Mouse (Mus musculus): ENCODE results near the gene Muc2.

Gene Muc2

DNA sequence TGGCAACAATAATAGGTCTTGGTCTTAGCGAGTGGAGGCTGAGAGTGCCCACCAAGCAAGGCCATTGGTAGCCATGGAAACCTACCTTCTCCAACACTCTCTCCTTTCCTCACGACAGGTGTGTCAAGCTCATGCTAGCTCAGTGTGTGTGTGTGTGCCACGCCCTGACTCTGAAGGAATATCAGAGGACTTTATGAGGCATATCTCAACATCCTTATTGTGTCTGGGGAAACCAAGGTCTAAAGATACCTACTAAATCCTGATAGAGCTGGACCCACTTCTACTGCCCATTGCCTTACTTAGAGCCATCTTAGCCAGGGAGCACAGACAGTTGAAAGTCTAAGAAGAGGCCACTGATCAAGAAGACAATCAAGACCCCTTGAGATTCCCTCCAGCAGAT lies 80.4 kb downstream of the Muc2 start:
- no peak for DNase-seq (ENCODE audit: low spot score)

DNA sequence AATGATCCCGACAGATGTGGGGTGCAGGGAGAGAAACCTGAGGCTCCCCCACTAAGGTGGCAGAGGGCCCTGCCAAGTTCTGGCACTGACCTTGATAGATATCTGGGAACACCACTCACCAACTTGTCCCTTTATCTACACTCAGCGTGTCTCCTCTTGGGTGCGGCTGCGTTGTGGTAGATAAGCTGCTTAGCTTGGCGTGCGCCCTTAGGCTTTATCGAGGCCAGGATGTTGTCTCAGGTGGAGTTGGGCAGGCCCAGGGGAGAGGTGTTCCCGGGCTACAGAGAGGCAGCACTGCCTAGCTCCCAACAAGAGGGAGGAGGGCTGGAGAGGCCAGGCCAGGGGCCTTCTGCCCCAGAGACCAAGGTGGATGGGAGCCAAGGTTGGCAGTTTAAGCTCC lies 80.8 kb downstream of the Muc2 start:
- no peak for DNase-seq (ENCODE audit: low spot score)

DNA sequence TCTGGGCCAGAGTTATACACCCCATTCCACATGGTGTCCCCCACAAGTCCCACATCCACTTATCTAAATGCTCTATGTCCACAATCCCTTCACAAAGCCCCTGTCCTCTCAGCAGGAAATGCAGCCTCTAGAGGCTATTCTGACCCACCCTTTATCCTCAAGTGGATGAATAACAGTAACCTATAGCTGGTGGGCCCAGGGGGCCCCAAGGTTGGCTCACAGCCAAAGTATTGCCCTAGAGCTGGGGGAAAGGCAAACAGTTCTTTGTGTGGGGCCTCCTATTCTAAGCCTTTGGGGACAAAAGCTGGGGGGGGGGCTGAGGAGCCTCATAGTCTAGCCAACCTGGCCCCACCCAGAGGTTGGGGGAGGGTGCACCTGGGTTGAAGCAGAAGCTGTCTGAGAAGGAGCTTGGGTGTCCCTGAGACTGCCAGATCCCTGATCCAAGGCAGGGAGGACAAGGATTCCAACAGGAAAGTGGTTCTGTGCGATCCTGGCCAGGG lies 82.0 kb downstream of the Muc2 start:
- no peak for DNase-seq (ENCODE audit: low spot score)

DNA sequence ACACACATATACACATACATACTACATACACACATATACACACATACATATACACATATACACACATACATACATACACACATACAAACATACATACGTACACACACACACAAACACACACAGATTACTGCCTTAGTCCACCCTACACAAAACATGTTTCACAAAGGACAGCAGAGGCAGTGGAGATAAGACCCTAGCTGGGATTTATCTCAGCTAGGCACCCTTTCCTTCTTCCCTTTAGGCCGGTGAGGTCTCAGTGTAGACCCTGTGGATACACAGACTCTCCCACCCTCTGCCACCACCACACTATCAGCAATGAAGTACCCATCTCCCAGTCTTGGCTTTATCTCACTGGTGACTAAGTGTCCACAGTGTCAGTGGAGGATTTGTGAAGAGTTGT lies 84.7 kb downstream of the Muc2 start:
- no peak for DNase-seq (ENCODE audit: low spot score)

DNA sequence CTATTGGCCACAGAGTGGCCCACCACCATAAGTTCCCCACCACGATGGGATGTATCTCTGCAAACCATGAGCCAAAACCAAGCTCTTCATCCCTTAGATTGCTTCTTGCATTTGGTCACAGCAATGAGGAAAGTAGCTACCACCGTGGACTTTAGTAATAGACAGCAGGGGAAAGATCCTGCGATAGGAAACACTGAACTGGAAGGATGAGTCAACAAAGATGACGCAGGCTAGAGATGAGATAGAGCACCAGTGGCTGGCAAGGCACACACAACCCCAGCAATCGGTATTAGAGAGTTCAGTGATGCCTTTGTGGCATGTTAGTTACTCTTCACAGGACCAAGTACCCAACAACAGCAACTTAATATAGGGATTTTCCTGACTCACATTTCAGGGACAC lies 86.1 kb downstream of the Muc2 start:
- DNase-seq (ENCODE audit: low spot score), result no peak

DNA sequence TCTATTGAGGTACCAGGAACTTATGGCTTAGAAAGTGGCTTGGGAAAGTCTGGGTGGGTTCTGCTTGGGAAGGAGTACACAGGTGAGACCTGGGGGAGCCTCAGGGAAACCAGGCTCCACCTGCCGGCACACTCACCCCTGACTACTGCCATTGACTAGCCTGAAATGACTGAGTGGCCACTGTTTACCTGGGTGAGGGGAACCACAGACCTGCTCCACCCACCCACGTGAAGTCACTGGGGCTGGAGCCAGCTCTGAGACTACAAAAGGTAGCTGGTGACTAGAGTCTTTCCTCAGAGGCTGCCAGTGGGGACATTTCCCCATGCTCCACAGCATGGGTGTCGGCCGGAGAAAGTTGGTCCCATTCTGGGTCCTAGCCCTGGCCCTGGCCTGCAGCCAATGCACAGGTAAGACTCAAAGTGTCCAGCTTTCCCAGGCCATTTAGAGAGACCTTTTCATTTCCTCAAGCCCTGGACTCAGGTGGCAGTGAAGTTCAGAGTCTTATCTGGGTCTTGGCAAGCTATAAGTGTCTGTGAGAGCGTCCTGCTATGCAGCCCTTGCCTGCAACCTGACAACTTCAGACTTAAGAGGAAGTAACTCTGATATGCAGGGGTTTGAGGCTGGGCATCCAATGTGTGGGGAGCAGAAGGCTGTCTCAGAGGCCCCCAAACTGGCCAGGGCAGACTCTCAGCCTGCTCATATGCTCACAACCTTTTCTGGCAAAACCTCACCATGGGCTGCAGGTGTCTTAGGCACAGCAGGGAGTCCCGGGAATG lies 98.7 kb downstream of the Muc2 start, which contains the start of gene Muc5ac:
Gene Muc5ac (plus strand): TSS at position 296 of the 776 bp plus-strand sequence.
- no peak for DNase-seq (ENCODE audit: low spot score)

DNA sequence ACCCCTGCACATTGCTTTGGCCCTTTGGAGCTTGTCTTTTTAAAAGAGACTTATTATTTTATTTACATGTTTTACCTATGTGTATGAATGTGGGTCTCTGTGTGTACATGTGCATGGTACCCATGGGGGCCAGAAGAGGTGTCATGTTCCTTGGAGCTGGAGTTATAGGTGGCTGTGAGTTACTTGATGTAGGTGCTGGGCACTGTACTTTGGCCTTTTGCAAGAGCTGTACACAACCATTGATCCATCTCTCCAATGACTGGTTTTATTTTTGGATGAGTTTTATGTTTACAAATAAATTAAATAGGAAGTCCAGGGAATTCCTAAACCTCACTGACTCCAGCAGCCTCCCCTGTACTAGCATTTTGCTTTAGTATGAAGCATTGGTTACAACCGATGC lies 104.1 kb downstream of the Muc2 start:
- no peak for DNase-seq (ENCODE audit: low spot score)

DNA sequence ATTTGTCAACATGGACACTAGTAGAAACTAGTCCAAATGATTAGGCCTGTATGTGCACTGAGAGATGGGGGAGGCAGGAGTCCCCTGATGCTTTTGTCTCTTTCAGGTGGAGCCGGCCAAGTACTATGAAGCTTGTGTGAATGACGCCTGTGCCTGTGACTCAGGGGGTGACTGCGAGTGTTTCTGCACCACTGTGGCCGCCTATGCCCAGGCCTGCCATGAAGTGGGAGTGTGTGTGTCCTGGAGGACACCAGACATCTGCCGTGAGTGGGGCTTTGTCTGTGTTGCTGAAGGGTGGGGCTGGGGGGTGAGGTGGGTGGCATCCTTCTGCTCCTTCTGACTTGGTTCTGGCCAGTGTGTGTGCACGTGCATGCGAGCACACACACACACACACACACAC lies 113.1 kb downstream of the Muc2 start:
- no peak for DNase-seq (ENCODE audit: low spot score)
